Mouse (Mus musculus) ES-E14 (cell line): ENCODE measurements around the gene Gm16253.

Experiments used
- CHD2 ChIP-seq: IDR thresholded peaks from 2 replicates; pipeline ENCODE4 v1.6.1; 2014; ENCODE audit warnings: mild to moderate bottlenecking, low read depth, low read length, inconsistent platforms
- ZC3H11A ChIP-seq: IDR thresholded peaks from 2 replicates; pipeline ENCODE4 v1.6.1; 2012; ENCODE audit warnings: low read depth, mild to moderate bottlenecking, inconsistent platforms, low read length, borderline replicate concordance

DNA sequence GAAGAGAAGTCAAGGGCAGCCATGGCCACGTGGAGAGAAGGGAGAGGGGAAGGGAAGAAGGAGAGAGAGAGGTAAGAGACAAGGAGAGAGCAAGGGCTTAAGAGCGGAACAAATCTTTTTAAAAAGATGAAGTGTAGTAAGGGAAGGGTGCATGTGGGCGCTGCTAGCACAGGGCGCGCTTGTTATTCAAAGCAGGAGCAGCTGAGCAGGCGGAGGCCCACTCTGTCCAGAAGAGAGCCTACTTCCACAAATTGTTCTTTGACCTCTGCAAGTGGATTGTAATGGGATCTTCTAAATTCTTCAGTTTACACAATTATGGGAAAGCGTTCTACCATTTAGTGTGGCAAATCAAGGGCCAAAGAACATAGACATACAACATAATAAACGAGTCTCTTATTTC, 8.2 kb upstream of the Gm16253 start:
- TF ChIP-seq CHD2 (no peak), ZC3H11A (no peak)
